Mouse (Mus musculus): ENCODE measurements around the gene Dcpp1. TPM values are rescaled to one million over a fixed set of nuclear protein-coding genes. Genes with fewer than 3 reads are reported as not detected.
"Not testable (repeated sequence)": the region's sequence is repeated elsewhere in the genome, so short reads cannot be mapped to it uniquely, and the experiment has no call there.

Gene Dcpp1
- polyA plus RNA-seq, 1 experiment from 2014 or later: not detected

DNA sequence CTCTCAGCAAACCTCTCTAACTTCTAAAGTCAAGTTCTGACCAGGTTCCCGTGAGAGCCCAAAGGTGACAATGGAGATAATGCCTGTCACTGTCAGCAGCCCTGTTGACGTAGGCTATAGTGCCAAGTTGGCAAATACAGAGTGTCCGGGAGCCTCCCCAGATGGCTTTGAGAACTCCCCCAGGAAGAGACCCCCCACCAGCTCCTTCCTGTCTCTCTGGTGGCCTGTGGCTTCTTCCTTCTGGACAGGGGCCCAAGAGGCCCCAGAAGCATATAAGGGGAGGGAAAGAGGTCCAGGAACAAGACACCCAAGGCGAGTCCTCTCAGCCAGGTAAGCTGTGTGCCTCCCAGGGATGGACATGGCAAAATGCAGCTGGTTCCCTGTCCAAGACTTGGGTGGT lies 36.5 kb downstream of the Dcpp1 start, which contains the start of gene Dcpp3:
TSS of gene Dcpp3 (plus strand) at position 301 of the 400 bp plus-strand sequence.
- H3K9ac ChIP-seq (replicated peaks; ENCODE audit: low read depth, low read length); H3K9me3 ChIP-seq (ENCODE audit: control insufficient read depth, low read length); ATAC-seq; H3K4me1 ChIP-seq (replicated peaks; ENCODE audit: control insufficient read depth, insufficient read depth, low read length); H3K27me3 ChIP-seq (replicated peaks; ENCODE audit: control insufficient read depth, insufficient read depth, low read length); H3K4me3 ChIP-seq (replicated peaks; ENCODE audit: low read length); H3K4me2 ChIP-seq (ENCODE audit: low read length); H3K36me3 ChIP-seq (ENCODE audit: control insufficient read depth, insufficient read depth); H3K27ac ChIP-seq (ENCODE audit: low read length): not testable (repeated sequence)
- 76% methylated on average over 4 of the region's 4 CpGs for WGBS

DNA sequence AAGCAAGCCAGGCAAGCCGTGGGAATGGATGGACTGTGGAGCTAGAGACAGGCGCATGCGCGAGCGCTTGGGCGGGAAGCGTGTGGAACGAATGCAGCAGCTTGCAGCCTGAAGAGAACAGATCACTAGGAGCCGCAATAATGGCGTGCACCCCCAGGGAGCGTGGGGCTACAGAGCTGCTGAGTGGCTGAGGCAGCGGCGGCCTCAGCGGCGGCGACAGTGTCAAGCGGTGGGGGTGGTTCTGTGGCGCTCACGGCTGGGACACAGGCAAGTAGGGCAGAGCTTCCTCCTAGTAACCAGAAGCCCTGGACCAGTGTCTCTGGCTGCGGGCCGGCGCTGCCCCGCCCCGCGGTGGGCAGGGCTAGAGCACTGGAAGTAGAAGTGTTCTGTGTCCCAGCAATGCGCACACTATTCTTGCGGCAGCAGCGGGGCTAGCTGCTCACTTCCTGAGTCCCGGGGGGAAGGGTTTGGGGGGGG lies 43.9 kb downstream of the Dcpp1 start:
- Histone ChIP-seq H3K9ac (replicated peaks; ENCODE audit: low read depth, low read length) (peak overlapping the region; percentile 65), H3K27me3 (replicated peaks; ENCODE audit: control insufficient read depth, insufficient read depth, low read length) (no peaks in the 10 kb centered on the region), H3K27ac (ENCODE audit: low read length) (peak overlapping the region; percentile 90), H3K4me2 (ENCODE audit: low read length) (peak overlapping the region; percentile 95), H3K36me3 (ENCODE audit: control insufficient read depth, insufficient read depth) (no peaks in the 10 kb centered on the region), H3K4me3 (replicated peaks; ENCODE audit: low read length) (peak overlapping the region; percentile 52), H3K9me3 (ENCODE audit: control insufficient read depth, low read length) (no peaks in the 10 kb centered on the region), H3K4me1 (replicated peaks; ENCODE audit: control insufficient read depth, insufficient read depth, low read length) (peaks cover 10% of the 10 kb centered on the region)
- under 1% methylated on average over 29 of the region's 29 CpGs for WGBS
- ATAC-seq: peak; percentile 99

DNA sequence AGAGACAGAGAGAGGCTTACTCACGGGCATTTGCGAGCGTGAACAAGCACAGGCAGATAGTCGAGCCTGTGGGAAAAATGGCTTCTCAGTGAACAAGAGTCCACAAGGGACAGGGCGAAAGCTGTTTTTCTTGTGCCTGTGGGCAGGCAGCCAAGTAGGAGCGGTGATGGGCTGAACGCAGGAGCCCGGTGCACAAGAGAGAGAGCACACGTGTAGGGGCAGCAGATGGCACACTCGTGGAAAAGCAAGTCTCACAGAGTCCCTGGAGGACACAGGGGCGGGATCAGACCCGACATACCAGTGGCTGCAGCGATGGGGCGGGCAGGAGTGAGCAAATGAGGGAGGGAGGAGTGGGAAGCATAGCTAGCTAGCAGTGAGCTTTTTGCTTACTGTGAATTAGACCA lies 44.4 kb downstream of the Dcpp1 start:
- peak; percentile 69 for ATAC-seq
- Histone ChIP-seq H3K9me3 (ENCODE audit: control insufficient read depth, low read length) (no peaks in the 10 kb centered on the region), H3K27ac (ENCODE audit: low read length) (peak overlapping the region; percentile 90), H3K4me2 (ENCODE audit: low read length) (peak overlapping the region; percentile 95), H3K36me3 (ENCODE audit: control insufficient read depth, insufficient read depth) (no peaks in the 10 kb centered on the region), H3K27me3 (replicated peaks; ENCODE audit: control insufficient read depth, insufficient read depth, low read length) (no peaks in the 10 kb centered on the region), H3K9ac (replicated peaks; ENCODE audit: low read depth, low read length) (peak overlapping the region; percentile 65), H3K4me1 (replicated peaks; ENCODE audit: control insufficient read depth, insufficient read depth, low read length) (peaks cover 10% of the 10 kb centered on the region), H3K4me3 (replicated peaks; ENCODE audit: low read length) (peak overlapping the region; percentile 52)
- 0% methylated on average over 14 of the region's 14 CpGs for WGBS

DNA sequence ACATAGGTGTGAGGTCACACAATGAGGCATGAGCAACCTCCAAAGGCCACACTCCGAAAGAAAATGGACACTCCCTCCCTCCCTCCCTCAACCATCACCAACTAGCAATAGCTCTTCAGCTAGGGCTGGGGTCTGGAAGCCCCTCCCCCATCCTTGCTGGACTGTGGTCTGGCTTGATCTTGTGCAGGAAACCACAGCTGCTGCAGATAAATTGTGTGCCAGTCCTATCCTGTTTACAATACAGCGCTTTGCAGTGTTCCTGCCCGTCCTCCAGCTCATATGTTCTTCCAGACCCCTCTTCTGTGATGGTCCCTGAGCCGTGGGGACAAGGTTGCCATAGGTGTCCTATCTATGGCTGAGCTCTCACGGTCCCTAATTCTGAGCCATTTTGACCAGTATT lies 50.5 kb downstream of the Dcpp1 start:
- Histone ChIP-seq H3K9me3 (ENCODE audit: control insufficient read depth, low read length) (no peaks in the 10 kb centered on the region), H3K36me3 (ENCODE audit: control insufficient read depth, insufficient read depth) (no peaks in the 10 kb centered on the region), H3K9ac (replicated peaks; ENCODE audit: low read depth, low read length) (no peak overlapping the region), H3K4me3 (replicated peaks; ENCODE audit: low read length) (no peak overlapping the region), H3K4me1 (replicated peaks; ENCODE audit: control insufficient read depth, insufficient read depth, low read length) (no peaks in the 10 kb centered on the region), H3K27me3 (replicated peaks; ENCODE audit: control insufficient read depth, insufficient read depth, low read length) (no peaks in the 10 kb centered on the region), H3K4me2 (ENCODE audit: low read length) (no peak overlapping the region), H3K27ac (ENCODE audit: low read length) (no peak overlapping the region)
- WGBS: 84% methylated on average over 5 of the region's 5 CpGs
- ATAC-seq: no peak

Other genes with a start within 250 kb of the Dcpp1 start
- gene Mmp25, start 235.6 kb upstream of the Dcpp1 start, polyA plus RNA-seq (2015; fragmentation: Nextera tagmentation; extraction: Ambion mirVana): 0.97 and 1.2 TPM in 2 replicates
- 0.39 TPM in 1 of 2 replicates, not detected in the other for gene Bicdl2, start 220.4 kb upstream of the Dcpp1 start, polyA plus RNA-seq (2015; fragmentation: Nextera tagmentation; extraction: Ambion mirVana)
- gene Hcfc1r1, start 207.3 kb upstream of the Dcpp1 start, polyA plus RNA-seq (2015; fragmentation: Nextera tagmentation; extraction: Ambion mirVana): 92.1 and 99.4 TPM in 2 replicates
- gene Thoc6, start 207.0 kb upstream of the Dcpp1 start, polyA plus RNA-seq (2015; fragmentation: Nextera tagmentation; extraction: Ambion mirVana): 40.1 and 41.4 TPM in 2 replicates
- 2.9 and 4.8 TPM in 2 replicates for gene Tnfrsf12a, start 203.4 kb upstream of the Dcpp1 start, polyA plus RNA-seq (2015; fragmentation: Nextera tagmentation; extraction: Ambion mirVana)
- 0.24 and 0.45 TPM in 2 replicates for gene Cldn6, start 201.6 kb upstream of the Dcpp1 start, polyA plus RNA-seq (2015; fragmentation: Nextera tagmentation; extraction: Ambion mirVana)
- gene Cldn9, start 196.8 kb upstream of the Dcpp1 start, polyA plus RNA-seq (2015; fragmentation: Nextera tagmentation; extraction: Ambion mirVana): 1.4 TPM in 2 replicates
- gene 1520401A03Rik, start 158.1 kb upstream of the Dcpp1 start, polyA plus RNA-seq (2015; fragmentation: Nextera tagmentation; extraction: Ambion mirVana): not detected in 2 replicates
- gene Pkmyt1, start 154.5 kb upstream of the Dcpp1 start, polyA plus RNA-seq (2015; fragmentation: Nextera tagmentation; extraction: Ambion mirVana): 22.3 and 25.0 TPM in 2 replicates
- 40.8 and 45.6 TPM in 2 replicates for gene Paqr4, start 140.0 kb upstream of the Dcpp1 start, polyA plus RNA-seq (2015; fragmentation: Nextera tagmentation; extraction: Ambion mirVana)
- 0.41 and 1.0 TPM in 2 replicates for gene Kremen2, start 135.0 kb upstream of the Dcpp1 start, polyA plus RNA-seq (2015; fragmentation: Nextera tagmentation; extraction: Ambion mirVana)
- gene Flywch1, start 109.3 kb upstream of the Dcpp1 start, polyA plus RNA-seq (2015; fragmentation: Nextera tagmentation; extraction: Ambion mirVana): 151 and 156 TPM in 2 replicates
- 22.9 and 33.2 TPM in 2 replicates for gene Flywch2, start 94.8 kb upstream of the Dcpp1 start, polyA plus RNA-seq (2015; fragmentation: Nextera tagmentation; extraction: Ambion mirVana)
- gene Srrm2, start 90.3 kb upstream of the Dcpp1 start, polyA plus RNA-seq (2015; fragmentation: Nextera tagmentation; extraction: Ambion mirVana): 435 and 505 TPM in 2 replicates
- gene Elob, start 51.7 kb upstream of the Dcpp1 start, polyA plus RNA-seq (2015; fragmentation: Nextera tagmentation; extraction: Ambion mirVana): 1,002 and 1,034 TPM in 2 replicates
- gene Prss33, start 44.8 kb upstream of the Dcpp1 start, polyA plus RNA-seq (2015; fragmentation: Nextera tagmentation; extraction: Ambion mirVana): not detected in 2 replicates
- not detected in 2 replicates for gene Prss32, start 37.0 kb upstream of the Dcpp1 start, polyA plus RNA-seq (2015; fragmentation: Nextera tagmentation; extraction: Ambion mirVana)
- gene Prss41, start 36.7 kb upstream of the Dcpp1 start, polyA plus RNA-seq (2015; fragmentation: Nextera tagmentation; extraction: Ambion mirVana): 0.87 and 1.0 TPM in 2 replicates
- gene Prss21, start 12.8 kb upstream of the Dcpp1 start, polyA plus RNA-seq (2015; fragmentation: Nextera tagmentation; extraction: Ambion mirVana): not detected in 2 replicates
- not detected in 2 replicates for gene Dcpp2, start within 50 bp of the Dcpp1 start, polyA plus RNA-seq (2015; fragmentation: Nextera tagmentation; extraction: Ambion mirVana)
- gene Dcpp3, start 36.6 kb downstream of the Dcpp1 start, polyA plus RNA-seq (2015; fragmentation: Nextera tagmentation; extraction: Ambion mirVana): not detected in 2 replicates
- gene Sbp, start 60.8 kb downstream of the Dcpp1 start, polyA plus RNA-seq (2015; fragmentation: Nextera tagmentation; extraction: Ambion mirVana): not detected in 2 replicates
- gene Sbpl, start 74.4 kb downstream of the Dcpp1 start, polyA plus RNA-seq (2015; fragmentation: Nextera tagmentation; extraction: Ambion mirVana): not detected in 2 replicates
- 0.21 and 0.28 TPM in 2 replicates for gene Prss30, start 99.7 kb downstream of the Dcpp1 start, polyA plus RNA-seq (2015; fragmentation: Nextera tagmentation; extraction: Ambion mirVana)
- not detected in 2 replicates for gene Prss22, start 117.2 kb downstream of the Dcpp1 start, polyA plus RNA-seq (2015; fragmentation: Nextera tagmentation; extraction: Ambion mirVana)
- 0.26 and 0.49 TPM in 2 replicates for gene Prss27, start 157.3 kb downstream of the Dcpp1 start, polyA plus RNA-seq (2015; fragmentation: Nextera tagmentation; extraction: Ambion mirVana)
- 94.0 and 98.5 TPM in 2 replicates for gene Kctd5, start 192.6 kb downstream of the Dcpp1 start, polyA plus RNA-seq (2015; fragmentation: Nextera tagmentation; extraction: Ambion mirVana)

Measured in forebrain, embryonic 16.5 days (tissue).